Comparison of ENCODE assay signal across 19 mouse cellular contexts in genomic region chr2:160479240-160479639, GRCm38 (mm10).
DNase-seq lines count a peak whose midpoint lies in the region; ATAC-seq lines count a peak whose summit lies in the region.
"Had no signal": no experiment of that assay in that cellular context is flagged by ENCODE, and none has a peak within 500 bp of the region (broad histone marks: within the 10 kb centered on the region; RNA-seq: fewer than 3 reads in every experiment).

No protein-coding gene starts in this region.

- no peak overlapping the region for H3K4me3 ChIP-seq in lung, embryonic 15.5 days
- H3K4me3 ChIP-seq in limb, embryonic 10.5 days, result no peak overlapping the region
- H3K4me3 ChIP-seq: erythroblast, embryonic 14.5 days; forebrain, embryonic 10.5 days; forebrain, embryonic 15.5 days; heart, adult 2 months; heart, embryonic 12.5 days; hindbrain, embryonic 15.5 days had no signal

- WGBS in lung, embryonic 15.5 days, result 51% methylated on average over 7 of the region's 7 CpGs
- 44% methylated on average over 7 of the region's 7 CpGs for WGBS in limb, embryonic 10.5 days

- no peaks in the 10 kb centered on the region for H3K27me3 ChIP-seq in lung, embryonic 15.5 days
- 0 out of 2 replicates have a peak, but pooled peaks cover 2% of the 10 kb centered on the region for H3K27me3 ChIP-seq in limb, embryonic 10.5 days (ENCODE audit: low read depth, poor library complexity, severe bottlenecking)
- H3K27me3 ChIP-seq: forebrain, embryonic 15.5 days had no signal

- H3K4me1 ChIP-seq in lung, embryonic 15.5 days, result no peaks in the 10 kb centered on the region
- H3K4me1 ChIP-seq in limb, embryonic 10.5 days, result peaks cover 27% of the 10 kb centered on the region
- H3K4me1 ChIP-seq: forebrain, embryonic 15.5 days; heart, embryonic 12.5 days; hindbrain, embryonic 15.5 days had no signal

- H3K9ac ChIP-seq in lung, embryonic 15.5 days, result no peak overlapping the region
- H3K9ac ChIP-seq: forebrain, embryonic 15.5 days; heart, embryonic 12.5 days; hindbrain, embryonic 15.5 days had no signal

- H3K9me3 ChIP-seq in lung, embryonic 15.5 days, result no peaks in the 10 kb centered on the region
- H3K9me3 ChIP-seq in limb, embryonic 10.5 days (replicated peaks), result no peaks in the 10 kb centered on the region
- H3K9me3 ChIP-seq: forebrain, embryonic 10.5 days; forebrain, embryonic 15.5 days; heart, embryonic 12.5 days; hindbrain, embryonic 15.5 days had no signal

- H3K27ac ChIP-seq in lung, embryonic 15.5 days, result no peak overlapping the region
- H3K27ac ChIP-seq in limb, embryonic 10.5 days, result peak overlapping the region; percentile 37; the same call in 1 of the 2 replicates
- H3K27ac ChIP-seq: forebrain, embryonic 10.5 days; forebrain, embryonic 15.5 days; heart, adult 2 months; hindbrain, embryonic 15.5 days had no signal

- H3K4me2 ChIP-seq in lung, embryonic 15.5 days, result no peak overlapping the region
- H3K4me2 ChIP-seq: forebrain, embryonic 15.5 days; heart, embryonic 12.5 days; hindbrain, embryonic 15.5 days had no signal

- no peaks in the 10 kb centered on the region for H3K36me3 ChIP-seq in lung, embryonic 15.5 days
- H3K36me3 ChIP-seq in limb, embryonic 10.5 days, result no peaks in the 10 kb centered on the region
- H3K36me3 ChIP-seq: forebrain, embryonic 10.5 days; forebrain, embryonic 15.5 days; heart, embryonic 12.5 days; hindbrain, embryonic 15.5 days had no signal

- ATAC-seq in lung, embryonic 15.5 days (ENCODE audit: borderline replicate concordance, extremely low read depth, low FRiP score, low TSS enrichment), result 0 out of 2 replicates have a peak, but pooled peaks have one; percentile 12
- ATAC-seq: forebrain, embryonic 15.5 days; inflammation-experienced regulatory T-cells, adult 6 months had no signal

- DNase-seq in lung, postnatal 36 days, result no peak
- peak; percentile 35 for DNase-seq in forelimb bud, embryonic 11.5 days (ENCODE audit: low read depth, low spot score)
- DNase-seq in limb, embryonic 10.5 days (ENCODE audit: low spot score), result peak; percentile 43
- no peak for DNase-seq in adrenal gland, postnatal 36 days
- no peak for DNase-seq in layer of hippocampus, adult 11-12 months (ENCODE audit: low spot score)
- DNase-seq: adrenal gland, adult 8-10 months; cerebellum, adult 11 months; cerebellum, adult 9-10 months; cerebellum, postnatal 25 days; gastrocnemius, postnatal 14 days; heart, adult 2 months; heart, postnatal 36 days had no signal

Comparison
In these comparisons a context has a peak if more than half of its experiments do, and no peak if none do; other contexts are left out.
1. DNase-seq: peak in forelimb bud, embryonic 11.5 days (single experiment) and limb, embryonic 10.5 days (single experiment); none in lung, postnatal 36 days (single experiment), adrenal gland, postnatal 36 days (0 of 2) and layer of hippocampus, adult 11-12 months (single experiment).